ENCODE assay signal across 8 mouse cellular contexts in the genomic region with DNA sequence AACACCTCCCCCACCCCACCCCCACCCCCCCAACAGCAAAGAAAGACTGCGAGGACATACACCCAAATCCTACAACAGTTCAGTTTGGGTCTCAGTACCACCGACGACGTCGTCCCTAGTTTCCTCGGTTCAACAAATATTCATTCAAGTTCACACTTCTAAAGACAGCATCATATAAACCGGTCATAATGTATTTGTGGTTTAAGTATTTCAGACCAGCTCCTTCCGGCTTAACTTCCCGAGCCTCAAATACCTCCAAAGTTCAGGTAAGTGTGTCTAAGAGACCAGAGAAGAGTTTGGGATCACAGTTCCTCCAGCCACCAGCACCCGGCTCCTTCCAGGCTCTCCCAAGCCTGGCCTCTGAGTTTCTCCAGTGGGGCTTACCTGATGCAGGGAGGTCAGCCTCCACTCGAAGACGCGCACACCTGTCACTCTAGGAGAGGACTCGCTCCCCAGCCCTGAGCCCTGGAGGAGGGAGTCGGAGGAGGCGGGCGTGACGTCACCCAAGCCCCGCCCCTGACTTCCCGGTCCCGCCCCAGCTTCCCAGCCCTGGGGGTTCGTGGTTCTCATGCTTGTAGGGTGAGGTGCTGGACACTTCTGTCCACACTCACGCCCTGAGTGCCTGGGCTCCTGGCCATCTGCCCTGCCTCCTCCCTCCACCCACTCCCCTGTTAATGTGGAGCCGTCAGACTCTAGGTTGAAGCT. TPM values are rescaled to one million over a fixed set of nuclear protein-coding genes. Genes with fewer than 3 reads are reported as not detected.
DNase-seq lines count a peak whose midpoint lies in the region; ATAC-seq and TF ChIP-seq lines count a peak whose summit lies in the region.

TSS of gene Csnk1e (minus strand) at position 461 of the 705 bp plus-strand sequence.

- no peaks in the 10 kb centered on the region for H3K36me3 ChIP-seq in forebrain, postnatal 0 days (ENCODE audit: insufficient read depth)
- no peaks in the 10 kb centered on the region for H3K36me3 ChIP-seq in hindbrain, embryonic 11.5 days (ENCODE audit: control insufficient read depth, insufficient read depth, low read length)

- 0 out of 2 replicates have a peak, but pooled peaks have one; percentile 42 for ATAC-seq in forebrain, postnatal 0 days
- ATAC-seq in hindbrain, embryonic 11.5 days (ENCODE audit: low FRiP score): peak; percentile 45; the same call in 1 of the 2 replicates

- H3K4me3 ChIP-seq in forebrain, postnatal 0 days (ENCODE audit: low read depth, low read length): peak within 1 kb of the TSS; percentile 26
- peak within 1 kb of the TSS; percentile 25 for H3K4me3 ChIP-seq in hindbrain, embryonic 11.5 days (ENCODE audit: low read depth, low read length)

- WGBS in forebrain, postnatal 0 days: 4% methylated on average over 24 of the region's 24 CpGs
- WGBS in hindbrain, embryonic 11.5 days: 3% methylated on average over 24 of the region's 24 CpGs

- peak within 1 kb of the TSS; percentile 33 for H3K9ac ChIP-seq in forebrain, postnatal 0 days
- H3K9ac ChIP-seq in hindbrain, embryonic 11.5 days (ENCODE audit: low read depth, low read length): peak within 1 kb of the TSS; percentile 37; the same call in 1 of the 2 replicates

- DNase-seq in cerebellum, adult 9-11 months: peak; percentile 16
- no peak for DNase-seq in cerebellum, adult 11 months
- no peak for DNase-seq in adrenal gland, postnatal 4 days (ENCODE audit: low spot score in 2 of 2)
- no peak for DNase-seq in forebrain, postnatal 0 days
- DNase-seq in hindbrain, embryonic 11.5 days (ENCODE audit: low spot score): peak; percentile 75
- DNase-seq in layer of hippocampus, postnatal 14 days (ENCODE audit: low spot score in 2 of 2): no peak
- DNase-seq in lung, postnatal 25 days (ENCODE audit: low spot score): peak; percentile 81
- peak; percentile 22 to 43 for DNase-seq in spleen, postnatal 36 days (ENCODE audit: low spot score in 2 of 2)

- H3K4me1 ChIP-seq in forebrain, postnatal 0 days (ENCODE audit: insufficient read depth): no peaks in the 10 kb centered on the region
- H3K4me1 ChIP-seq in hindbrain, embryonic 11.5 days (replicated peaks; ENCODE audit: control insufficient read depth, insufficient read depth, low read length): peaks cover 7% of the 10 kb centered on the region; the same call in 1 of the 2 replicates

- no peaks in the 10 kb centered on the region; the same call in 1 of the 2 replicates for H3K27me3 ChIP-seq in forebrain, postnatal 0 days (ENCODE audit: insufficient read depth, low read length)
- no peaks in the 10 kb centered on the region; the same call in 1 of the 2 replicates for H3K27me3 ChIP-seq in hindbrain, embryonic 11.5 days (ENCODE audit: control insufficient read depth, insufficient read depth, low read length)

- H3K9me3 ChIP-seq in forebrain, postnatal 0 days (ENCODE audit: low read length): no peaks in the 10 kb centered on the region
- H3K9me3 ChIP-seq in hindbrain, embryonic 11.5 days (ENCODE audit: control insufficient read depth, low read length): no peaks in the 10 kb centered on the region

- no peak for TF ChIP-seq CTCF in forebrain, postnatal 0 days (IDR thresholded peaks at IDR 0.05; ENCODE audit: low read depth)

- peak within 1 kb of the TSS; percentile 56 for H3K4me2 ChIP-seq in forebrain, postnatal 0 days (ENCODE audit: low read depth)
- peak within 1 kb of the TSS; percentile 61 for H3K4me2 ChIP-seq in hindbrain, embryonic 11.5 days (replicated peaks; ENCODE audit: low read depth, low read length)

- H3K27ac ChIP-seq in forebrain, postnatal 0 days (ENCODE audit: low read depth, low read length): no peak within 1 kb of the TSS
- H3K27ac ChIP-seq in hindbrain, embryonic 11.5 days (ENCODE audit: low read depth, low read length): no peak within 1 kb of the TSS

RNA-seq across cellular contexts. Expression of gene Csnk1e, which starts in this region (rescaled TPM):
- 100 to 1,000 TPM; 108 to 111 TPM for total RNA-seq in adrenal gland, postnatal 4 days (2021)
- total RNA-seq in forebrain, postnatal 0 days (2014; rRNA removed): 398 and 490 TPM in 2 replicates
- 160 and 248 TPM in 2 replicates for polyA plus RNA-seq in forebrain, postnatal 0 days (2015; fragmentation: Nextera tagmentation; extraction: Ambion mirVana)
- polyA plus RNA-seq in hindbrain, embryonic 11.5 days (2014; fragmentation: Nextera tagmentation; extraction: Ambion mirVana): 193 and 195 TPM in 2 replicates
- total RNA-seq in layer of hippocampus, postnatal 14 days (2021): 100 to 1,000 TPM; 139 to 147 TPM

Comparison
In these comparisons a context has a peak if more than half of its experiments do, and no peak if none do; other contexts are left out.
1. DNase-seq: peak in cerebellum, adult 9-11 months (single experiment), hindbrain, embryonic 11.5 days (single experiment), lung, postnatal 25 days (single experiment) and spleen, postnatal 36 days (2 of 2); none in cerebellum, adult 11 months (single experiment), adrenal gland, postnatal 4 days (0 of 2), forebrain, postnatal 0 days (single experiment) and layer of hippocampus, postnatal 14 days (0 of 2).